Mouse (Mus musculus) frontal cortex, adult (tissue): ENCODE results near the gene Tut1.
"Not testable (repeated sequence)": the region's sequence is repeated elsewhere in the genome, so short reads cannot be mapped to it uniquely, and the experiment has no call there.

Experiments
- ATAC-seq: cut with Nextera tagmentation; 2 replicates; pipeline ENCODE4 v1.9.2; 2017; ENCODE audit warnings: mild to moderate bottlenecking, moderate library complexity, mixed read lengths; ENCODE audit not compliant: low TSS enrichment

Tut1 gene

DNA sequence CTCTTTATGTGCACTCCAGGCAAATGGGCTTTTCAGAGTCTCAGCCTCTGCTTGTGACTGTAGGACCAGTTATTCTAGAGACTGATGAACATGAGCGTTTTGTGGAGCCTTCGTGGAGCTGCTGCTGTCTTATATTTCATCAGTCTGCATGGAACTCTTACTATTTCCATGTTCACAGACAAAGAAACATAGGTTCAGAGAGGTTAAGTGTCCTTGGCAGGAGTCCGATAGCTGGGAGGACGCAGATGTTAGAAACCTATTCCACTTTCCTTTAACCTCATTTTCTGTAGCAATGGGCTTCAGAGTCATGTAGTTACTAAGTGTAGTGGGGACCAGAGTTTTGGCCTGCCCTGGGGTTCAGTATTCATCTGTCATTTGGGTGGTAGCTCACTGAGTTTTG, 45.6 kb downstream of the Tut1 start:
- ATAC-seq = no peak

GRCm38 (mm10) chr19:9006915-9007314, 53.3 kb downstream of the Tut1 start:
- not testable (repeated sequence) for ATAC-seq
